ENCODE assay signal across 22 mouse cellular contexts in the genomic region with DNA sequence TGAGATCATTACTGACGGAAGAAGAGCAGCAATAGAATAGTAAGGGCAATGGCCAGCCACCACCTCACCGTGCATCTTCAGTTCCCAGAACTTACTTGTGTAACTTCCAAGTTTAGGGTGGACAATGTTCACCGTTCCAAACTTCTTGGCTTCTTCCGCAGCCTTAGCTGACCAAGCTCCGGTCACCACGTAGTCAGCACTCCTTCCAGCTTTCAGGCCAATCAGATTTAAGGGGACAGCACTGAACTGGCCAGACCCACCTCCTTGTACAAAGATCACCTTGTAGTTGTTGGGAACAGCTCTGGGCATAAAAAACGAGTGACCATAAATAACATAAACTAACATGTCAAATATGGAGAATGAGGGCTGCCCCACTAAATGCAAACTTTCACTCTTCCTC.
"Had no signal": no experiment of that assay in that cellular context is flagged by ENCODE, and none has a peak within 500 bp of the region (broad histone marks: within the 10 kb centered on the region; RNA-seq: fewer than 3 reads in every experiment).

No protein-coding gene starts in this region.

- H3K9me3 ChIP-seq: heart, embryonic 13.5 days; heart, embryonic 15.5 days; hindbrain, embryonic 13.5 days; hindbrain, embryonic 15.5 days; limb, embryonic 13.5 days; limb, embryonic 15.5 days; liver, embryonic 12.5 days had no signal

- H3K27ac ChIP-seq: gastrocnemius, adult 2 months; heart, adult 2 months; heart, embryonic 13.5 days; heart, embryonic 15.5 days; hindbrain, embryonic 13.5 days; hindbrain, embryonic 15.5 days; hindbrain, postnatal 0 days; kidney, postnatal 0 days; limb, embryonic 13.5 days; limb, embryonic 15.5 days; liver, embryonic 12.5 days; liver, embryonic 14.5 days had no signal

- H3K4me3 ChIP-seq: gastrocnemius, adult 2 months; heart, adult 2 months; heart, embryonic 13.5 days; heart, embryonic 15.5 days; hindbrain, embryonic 13.5 days; hindbrain, embryonic 15.5 days; limb, embryonic 13.5 days; limb, embryonic 15.5 days; liver, embryonic 12.5 days had no signal

- ATAC-seq: forebrain, embryonic 16.5 days; hindbrain, postnatal 0 days; intestine, embryonic 16.5 days; liver, embryonic 12.5 days had no signal

- H3K27me3 ChIP-seq: heart, embryonic 13.5 days; heart, embryonic 15.5 days; hindbrain, embryonic 13.5 days; hindbrain, embryonic 15.5 days; limb, embryonic 13.5 days; limb, embryonic 15.5 days; liver, embryonic 12.5 days had no signal

- H3K4me2 ChIP-seq: heart, embryonic 11.5 days; heart, embryonic 13.5 days; heart, embryonic 15.5 days; hindbrain, embryonic 13.5 days; hindbrain, embryonic 15.5 days; limb, embryonic 13.5 days; limb, embryonic 15.5 days; liver, embryonic 12.5 days had no signal

- H3K9ac ChIP-seq: heart, embryonic 13.5 days; heart, embryonic 15.5 days; hindbrain, embryonic 13.5 days; hindbrain, embryonic 15.5 days; limb, embryonic 13.5 days; limb, embryonic 15.5 days; liver, embryonic 12.5 days; liver, embryonic 14.5 days had no signal

- DNase-seq: gastrocnemius, adult 2 months; gastrocnemius, postnatal 10 days; gastrocnemius, postnatal 25 days; heart, adult 2 months; heart, postnatal 14 days; heart, postnatal 36 days; layer of hippocampus, adult 9-11 months; layer of hippocampus, postnatal 36 days; left cerebral cortex, postnatal 4 days had no signal
